Mouse (Mus musculus) large intestine, adult 2 months (tissue): ENCODE data around the gene Nol12. TPM values are rescaled to one million over a fixed set of nuclear protein-coding genes. Genes with fewer than 3 reads are reported as not detected.

Experiments
- DNase-seq: peaks from one replicate; pipeline ENCODE4 v3.0.0-alpha.2; 2012; ENCODE audit warnings: low read depth, low spot score
- WGBS: fragments of 180-500 bp; shearing (Covaris S2); methylation state at CpG from one replicate; pipeline ENCODE4 v1.1.7; 2018; 5-methylcytosine and 5-hydroxymethylcytosine counted together
- polyA plus RNA-seq: library from polyadenylated mRNA; depleted of rRNA; stranded (reverse); fragments of >200 nt; gene quantifications from 2 replicates; pipeline ENCODE4 v1.2.3, GENCODE M21; 2012

Nol12 gene
- polyA plus RNA-seq, 1 experiment, result 19.6 TPM

GRCm38 (mm10) chr15:78940325-78940724, 5.6 kb downstream of the Nol12 start:
- WGBS, result 91% methylated on average over 13 of the region's 13 CpGs
- DNase-seq, result no peak

- DNase-seq, result no peak
- 4% methylated on average over 9 of the region's 9 CpGs for WGBS
These were observed 7.9 kb downstream of the Nol12 start for GRCm38 (mm10) chr15:78942663-78943062.

DNA sequence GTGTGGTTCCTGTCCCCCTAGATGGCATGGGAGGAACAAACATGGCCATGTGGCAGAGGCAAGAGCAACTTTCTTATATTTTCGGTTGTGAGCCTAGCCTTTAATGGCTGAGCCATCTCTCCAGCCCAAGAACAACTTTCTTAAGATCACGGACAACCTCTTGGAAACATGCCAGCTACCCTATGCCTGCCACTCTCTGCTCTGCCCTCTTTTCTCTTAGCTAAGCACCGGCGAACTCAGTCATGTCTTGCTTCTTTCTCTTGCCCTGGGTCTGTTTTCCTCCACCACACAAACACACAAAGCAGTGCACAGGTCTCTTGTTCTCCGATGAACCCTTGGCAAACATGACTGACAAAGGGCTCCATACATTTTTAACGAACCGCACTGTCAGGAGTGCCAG, 11.5 kb downstream of the Nol12 start:
- DNase-seq, result no peak
- WGBS, result 64% methylated on average over 7 of the region's 7 CpGs

- under 1% methylated on average over 24 of the region's 24 CpGs for WGBS
- DNase-seq, result no peak
These were observed 12.9 kb downstream of the Nol12 start, which contains the start of gene Triobp for GRCm38 (mm10) chr15:78947657-78948056. Gene Triobp (plus strand): TSS chr15:78947724.

DNA sequence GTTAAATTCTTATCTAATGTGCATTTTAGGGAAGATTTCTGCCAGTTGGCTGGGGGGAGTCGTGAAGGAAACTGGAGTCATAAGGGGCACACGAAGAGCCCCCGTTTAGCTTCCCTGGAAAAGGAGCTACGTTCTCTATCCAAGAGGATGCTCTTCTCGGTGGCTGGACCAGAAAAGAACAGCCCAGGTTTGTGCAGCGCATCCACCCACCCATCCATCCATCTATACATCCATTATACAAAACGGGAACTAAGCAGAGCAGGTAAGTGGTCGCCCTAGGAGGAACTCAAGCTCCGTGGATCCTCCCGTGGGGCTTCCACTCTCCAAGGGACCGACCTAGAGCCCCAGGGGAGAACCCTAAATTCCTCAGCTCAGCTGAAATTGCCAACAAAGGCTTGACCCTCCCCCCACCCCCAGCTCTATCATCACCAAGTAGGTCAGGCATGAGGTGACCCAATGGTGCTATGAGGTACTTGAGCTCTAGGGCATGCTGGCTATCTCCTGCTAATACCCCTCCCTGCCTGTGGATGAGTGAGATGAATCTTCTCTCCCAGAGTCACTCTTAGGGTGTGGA, 13.5 kb downstream of the Nol12 start:
- DNase-seq, result no peak
- 9% methylated on average over 11 of the region's 11 CpGs for WGBS

- DNase-seq, result no peak
- over 99% methylated on average over 3 of the region's 3 CpGs for WGBS
These were observed 14.2 kb downstream of the Nol12 start for GRCm38 (mm10) chr15:78948883-78949282.

GRCm38 (mm10) chr15:78955663-78956062, 20.9 kb downstream of the Nol12 start:
- 69% methylated on average over 3 of the region's 3 CpGs for WGBS

GRCm38 (mm10) chr15:78956351-78956750, 21.6 kb downstream of the Nol12 start:
- DNase-seq, result no peak
- WGBS, result 85% methylated on average over 4 of the region's 4 CpGs

More at GRCm38 (mm10) chr15:78955663-78956062, 20.9 kb downstream of the Nol12 start:
- DNase-seq, result no peak

GRCm38 (mm10) chr15:78957021-78957420, 22.3 kb downstream of the Nol12 start:
- WGBS, result 69% methylated on average over 15 of the region's 15 CpGs
- no peak for DNase-seq

GRCm38 (mm10) chr15:78959537-78959936, 24.8 kb downstream of the Nol12 start:
- WGBS, result 49% methylated on average over 11 of the region's 11 CpGs
- DNase-seq, result no peak

GRCm38 (mm10) chr15:78960088-78960487, 25.4 kb downstream of the Nol12 start:
- DNase-seq, result no peak
- WGBS, result 27% methylated on average over 4 of the region's 4 CpGs

DNA sequence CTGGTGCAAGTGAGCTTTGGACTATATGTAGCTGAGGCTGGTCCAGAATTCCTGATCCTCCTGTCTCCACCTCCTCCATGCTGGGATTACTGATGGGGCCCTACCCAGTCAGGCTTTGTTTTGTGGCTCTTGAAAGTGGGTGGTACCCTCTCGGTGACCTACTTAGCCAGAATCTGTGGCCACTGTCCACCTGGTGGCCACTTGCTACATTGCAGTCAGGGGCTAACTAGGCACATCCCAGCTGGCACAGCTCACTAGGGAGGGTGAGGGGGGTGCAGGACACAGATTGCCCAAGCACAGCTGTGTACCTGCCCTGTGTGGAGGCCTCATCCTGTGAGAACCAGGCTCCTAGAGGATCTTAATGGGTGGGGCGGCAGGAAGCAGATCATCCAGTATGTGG, 28.2 kb downstream of the Nol12 start:
- DNase-seq, result no peak
- 13% methylated on average over 2 of the region's 2 CpGs for WGBS

DNA sequence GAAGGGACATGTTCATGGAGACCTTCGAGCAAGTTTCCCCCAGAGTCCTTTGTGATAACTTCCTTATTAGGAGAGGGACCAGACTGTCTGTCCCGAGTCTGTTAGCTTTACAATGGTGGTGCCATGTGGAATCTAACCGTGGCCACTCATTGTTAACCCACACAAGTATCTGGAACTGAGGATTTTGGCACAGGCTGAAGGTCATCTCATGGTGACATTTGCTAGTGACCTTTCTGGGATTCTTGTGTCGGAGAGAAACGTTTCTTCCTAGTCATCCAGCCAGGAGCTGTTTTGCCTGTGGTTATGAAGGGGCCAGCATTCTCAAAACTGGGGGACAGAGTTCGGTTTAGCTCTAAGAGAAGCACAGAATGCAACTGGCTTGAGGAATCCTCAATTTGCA, 36.9 kb downstream of the Nol12 start:
- DNase-seq, result no peak
- 58% methylated on average over 6 of the region's 6 CpGs for WGBS

DNA sequence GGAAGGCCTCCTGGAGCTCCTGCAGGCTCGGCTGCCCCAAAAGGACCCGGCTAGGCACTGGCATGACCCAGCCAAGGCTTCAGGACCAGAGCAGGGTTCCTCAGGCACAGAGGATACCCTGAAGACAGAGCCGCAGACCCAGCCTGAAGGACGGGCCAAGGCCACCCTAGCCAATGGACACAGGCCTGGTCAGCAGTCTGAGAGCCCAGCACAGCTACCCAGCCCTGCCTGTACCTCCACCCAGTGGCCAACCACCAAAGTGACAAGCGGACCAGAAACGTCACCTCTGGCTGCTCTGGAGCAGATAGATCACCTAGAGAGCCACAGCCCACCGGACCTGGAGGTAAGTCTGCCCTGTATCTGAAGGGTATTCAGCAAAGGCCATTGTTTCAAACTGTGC, 39.2 kb downstream of the Nol12 start:
- no peak for DNase-seq
- WGBS, result 78% methylated on average over 7 of the region's 7 CpGs

DNA sequence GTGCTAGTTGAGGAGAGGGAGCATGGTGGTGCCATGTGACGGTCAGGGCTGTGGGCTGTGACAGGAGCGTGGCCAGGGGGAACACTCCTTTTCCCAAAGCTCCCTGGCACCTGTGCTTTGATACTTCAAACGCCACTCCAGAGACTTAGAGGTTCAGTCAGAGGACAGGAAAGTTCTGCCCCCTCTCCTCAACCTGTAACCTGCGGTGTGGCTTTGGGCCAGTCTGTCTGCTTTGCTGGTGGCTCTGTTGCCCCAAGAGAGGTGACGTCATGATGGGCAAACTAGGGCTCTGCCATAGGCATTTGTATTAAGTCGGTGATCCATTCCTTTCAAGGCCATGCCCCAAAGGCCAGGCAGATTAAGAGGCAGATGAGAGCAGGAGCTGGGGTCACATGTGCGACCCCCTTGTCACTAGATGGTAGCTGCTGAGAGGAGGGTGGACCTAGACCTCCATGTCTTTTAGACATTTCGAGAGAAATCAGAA, 43.0 kb downstream of the Nol12 start:
- WGBS, result 94% methylated on average over 8 of the region's 8 CpGs

DNA sequence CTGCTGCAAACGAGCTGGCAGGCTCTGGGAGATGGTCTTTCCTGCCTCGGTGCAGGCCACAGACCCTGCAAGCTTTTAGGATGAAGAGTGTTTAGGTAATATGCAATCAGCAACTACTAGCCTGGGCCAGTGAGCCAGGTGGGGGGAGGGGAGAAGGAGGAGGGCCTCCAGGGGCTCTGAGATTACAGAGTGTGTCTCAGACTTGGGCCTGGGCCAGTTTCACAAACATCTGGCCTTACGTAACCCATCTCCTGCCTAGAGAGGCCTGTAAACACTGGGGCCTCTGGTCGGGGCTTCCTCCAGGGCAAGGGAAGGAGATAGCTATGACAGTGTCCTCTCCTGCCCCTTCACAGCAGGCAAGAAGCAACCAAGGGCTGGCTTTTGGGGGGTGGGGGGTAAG, 44.1 kb downstream of the Nol12 start:
- DNase-seq, result no peak
- WGBS, result 13% methylated on average over 4 of the region's 4 CpGs

More for the DNA sequence above, 43.0 kb downstream of the Nol12 start:
- DNase-seq, result no peak

GRCm38 (mm10) chr15:78980084-78980483, 45.4 kb downstream of the Nol12 start:
- 92% methylated on average over 4 of the region's 4 CpGs for WGBS
- DNase-seq, result no peak

- peak; percentile 68 for DNase-seq
These were observed 48.1 kb downstream of the Nol12 start for GRCm38 (mm10) chr15:78982658-78983435.

DNA sequence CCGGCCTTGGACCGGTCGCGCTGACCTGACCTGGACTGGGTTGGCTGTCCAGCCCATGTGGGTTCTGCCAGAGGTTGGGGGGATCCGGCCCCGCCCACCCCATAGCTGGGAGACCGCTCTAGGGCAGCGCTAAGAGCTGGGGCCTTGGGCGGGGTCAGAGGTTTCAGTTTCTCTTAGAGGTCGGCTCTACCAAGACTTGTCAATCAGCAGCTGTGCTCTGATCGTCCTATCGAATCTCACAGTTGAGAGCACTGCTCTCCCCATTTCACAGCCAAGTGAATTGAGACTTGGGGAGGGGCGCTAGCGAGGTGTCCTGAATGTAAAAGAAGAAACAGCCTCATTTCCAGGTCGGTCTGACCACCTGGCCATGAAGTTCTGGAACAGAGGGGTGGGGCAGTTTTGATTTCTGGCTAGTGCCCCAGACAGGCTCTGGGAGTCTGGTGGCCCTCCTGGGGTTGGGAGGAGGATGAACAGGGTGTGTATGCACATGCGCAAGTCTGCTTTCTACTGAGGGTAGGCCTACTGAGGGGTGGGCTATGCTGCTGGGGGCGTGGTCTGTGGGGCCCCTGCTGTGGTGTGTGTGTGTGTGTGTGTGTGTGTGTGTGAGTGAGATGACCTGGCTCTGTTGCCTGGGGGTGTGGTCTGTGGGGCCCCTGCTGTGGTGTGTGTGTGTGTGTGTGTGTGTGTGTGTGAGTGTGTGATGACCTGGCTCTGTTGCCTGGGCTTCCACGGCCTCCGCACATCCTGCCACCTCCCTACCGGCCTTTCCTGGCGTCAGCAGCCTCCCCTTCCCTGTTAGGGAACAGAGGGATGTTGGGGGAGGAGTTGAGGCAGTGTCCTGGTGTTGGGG, 48.9 kb downstream of the Nol12 start:
- under 1% methylated on average over 21 of the region's 21 CpGs for WGBS
- no peak for DNase-seq

More at GRCm38 (mm10) chr15:78982658-78983435, 48.1 kb downstream of the Nol12 start:
- 1% methylated on average over 62 of the region's 67 CpGs for WGBS

- no peak for DNase-seq
- 21% methylated on average over 5 of the region's 5 CpGs for WGBS
These were observed 49.6 kb downstream of the Nol12 start for GRCm38 (mm10) chr15:78984286-78984778.
